Mouse (Mus musculus) liver, adult 2 months (tissue): ENCODE results near the gene 2310022A10Rik. TPM values are rescaled to one million over a fixed set of nuclear protein-coding genes. Genes with fewer than 3 reads are reported as not detected.

Experiments
- DNase-seq: peaks from one replicate; pipeline ENCODE4 v3.0.0-alpha.2; 2011; ENCODE audit warnings: low read depth, low spot score; ENCODE audit errors: extremely low read depth
- H3K27ac ChIP-seq: fragments of 200-500 bp; replicated peaks from 2 replicates; pipeline ENCODE4 v1.5.1; 2012; ENCODE audit warnings: low read depth, mild to moderate bottlenecking, control low read depth, inconsistent platforms, low read length; ENCODE audit not compliant: insufficient read depth
- H3K27me3 ChIP-seq: fragments of 200-500 bp; 2 replicates; pipeline ENCODE4 v1.6.1; 2012; ENCODE audit warnings: mild to moderate bottlenecking, moderate library complexity, low read length, inconsistent platforms; ENCODE audit not compliant: control insufficient read depth, insufficient read depth
- H3K36me3 ChIP-seq: fragments of 200-500 bp; 2 replicates; pipeline ENCODE4 v1.6.1; 2012; ENCODE audit warnings: low read length, inconsistent platforms; ENCODE audit not compliant: control insufficient read depth, insufficient read depth
- H3K4me1 ChIP-seq: fragments of 200-500 bp; 2 replicates; pipeline ENCODE4 v1.6.1; 2011; ENCODE audit warnings: low read length; ENCODE audit not compliant: control insufficient read depth, insufficient read depth
- H3K4me3 ChIP-seq: fragments of 200-500 bp; 2 replicates; pipeline ENCODE4 v1.5.1; 2011; ENCODE audit warnings: low read depth, mild to moderate bottlenecking, control low read depth, low read length, moderate library complexity; ENCODE audit not compliant: insufficient read depth
- H3K79me2 ChIP-seq: fragments of 200-500 bp; 2 replicates; pipeline ENCODE4 v1.6.1; 2012; ENCODE audit warnings: inconsistent platforms, mild to moderate bottlenecking, low read length, moderate library complexity; ENCODE audit not compliant: control insufficient read depth, insufficient read depth
- H3K9ac ChIP-seq: fragments of 200-500 bp; 2 replicates; pipeline ENCODE4 v1.6.1; 2012; ENCODE audit warnings: low read depth, mild to moderate bottlenecking, control low read depth, inconsistent platforms, low read length
- CTCF ChIP-seq: fragments of 200-500 bp; IDR thresholded peaks from 2 replicates; pipeline ENCODE4 v1.5.1; 2011; ENCODE audit warnings: low read depth, low read length, control low read depth
- POLR2A ChIP-seq: fragments of 200-500 bp; IDR thresholded peaks from 2 replicates; pipeline ENCODE4 v1.6.1; 2011; ENCODE audit warnings: low read length, control low read depth; ENCODE audit not compliant: insufficient read depth; ENCODE audit errors: extremely low read depth
- WGBS: fragments of 180-500 bp; shearing (Covaris S2); methylation state at CpG from one replicate; pipeline ENCODE4 v1.1.7; 2018; 5-methylcytosine and 5-hydroxymethylcytosine counted together
- polyA plus RNA-seq: library from polyadenylated mRNA; depleted of rRNA; stranded (reverse); fragments of >200 nt; gene quantifications from 2 replicates; pipeline ENCODE4 v1.2.3, GENCODE M21; 2012
- total RNA-seq: library from RNA; depleted of rRNA; stranded (reverse); fragments of >200 nt; gene quantifications from 2 replicates; pipeline ENCODE4 v1.2.3, GENCODE M21; 2014

Gene 2310022A10Rik
- total and polyA plus RNA-seq, 2 experiments = 1.2 to 8.5 TPM

DNA sequence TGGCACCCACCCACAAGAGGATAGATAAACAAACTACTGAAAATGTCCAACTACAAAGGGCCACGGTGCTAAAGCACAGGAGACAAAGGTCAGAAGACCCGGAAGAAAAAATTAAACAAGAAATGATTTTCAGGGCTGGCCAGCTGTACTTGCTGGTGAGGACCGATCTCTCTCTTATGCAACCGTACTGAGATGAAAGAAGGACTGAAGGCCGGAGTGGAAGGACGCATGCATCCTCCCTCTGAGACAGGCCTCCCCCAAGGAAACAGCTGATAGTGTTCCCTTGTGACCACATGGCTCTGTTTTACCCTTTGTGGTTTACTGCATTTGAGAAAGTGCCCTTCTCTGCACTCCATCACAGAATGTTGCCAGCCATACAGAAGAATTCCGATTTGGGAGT lies 49.8 kb downstream of the 2310022A10Rik start:
- peaks cover 53% of the 10 kb centered on the region for H3K4me1 ChIP-seq
- no peaks in the 10 kb centered on the region for H3K36me3 ChIP-seq
- peaks cover 61% of the 10 kb centered on the region for H3K79me2 ChIP-seq
- no peak overlapping the region for H3K9ac ChIP-seq
- H3K27ac ChIP-seq = peak overlapping the region; percentile 73
- peak; percentile 67 for DNase-seq
- H3K27me3 ChIP-seq = no peaks in the 10 kb centered on the region
- TF ChIP-seq POLR2A (no peak), CTCF (no peak)
- WGBS = 15% methylated on average over 7 of the region's 7 CpGs
- H3K4me3 ChIP-seq = no peak overlapping the region

DNA sequence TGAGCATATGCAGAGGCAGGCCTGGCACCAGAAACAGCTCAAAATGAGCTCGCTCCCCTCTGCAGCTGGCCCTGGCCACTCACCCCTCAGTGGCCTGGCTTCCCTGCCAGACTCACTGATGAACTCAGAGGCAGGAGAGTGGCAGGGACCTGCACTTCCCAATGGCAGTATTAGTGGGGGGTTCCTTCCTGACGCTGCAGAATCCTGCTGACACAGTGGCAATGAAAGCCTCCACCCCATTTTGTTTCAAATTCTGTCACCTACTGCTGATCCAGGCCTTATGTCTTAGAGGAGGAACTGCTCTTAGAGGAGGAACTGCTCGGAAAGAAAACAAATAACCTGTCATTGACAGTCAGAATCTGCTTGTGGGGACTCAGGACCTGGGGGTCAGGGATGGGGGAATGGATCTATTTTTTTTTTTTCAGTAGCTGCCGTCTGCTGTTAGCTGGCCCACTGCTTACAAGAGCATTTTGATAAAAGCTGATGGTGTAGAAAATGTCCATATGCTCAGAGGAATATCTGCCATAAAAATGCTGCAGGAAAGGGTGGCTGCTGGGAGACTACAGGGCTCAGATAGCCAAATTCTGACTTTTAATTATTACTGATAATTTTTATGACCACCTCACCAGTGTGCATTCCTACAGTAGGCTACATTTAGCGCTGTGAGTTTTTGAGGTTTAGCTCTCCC lies 51.8 kb downstream of the 2310022A10Rik start:
- Histone ChIP-seq H3K27ac (no peak overlapping the region), H3K79me2 (peaks cover 60% of the 10 kb centered on the region), H3K27me3 (no peaks in the 10 kb centered on the region), H3K4me3 (no peak overlapping the region), H3K36me3 (peaks cover under 1% of the 10 kb centered on the region; the same call in 1 of the 2 replicates), H3K9ac (no peak overlapping the region), H3K4me1 (peaks cover 53% of the 10 kb centered on the region)
- TF ChIP-seq CTCF (no peak), POLR2A (no peak)
- no peak for DNase-seq
- 66% methylated on average over 5 of the region's 5 CpGs for WGBS

DNA sequence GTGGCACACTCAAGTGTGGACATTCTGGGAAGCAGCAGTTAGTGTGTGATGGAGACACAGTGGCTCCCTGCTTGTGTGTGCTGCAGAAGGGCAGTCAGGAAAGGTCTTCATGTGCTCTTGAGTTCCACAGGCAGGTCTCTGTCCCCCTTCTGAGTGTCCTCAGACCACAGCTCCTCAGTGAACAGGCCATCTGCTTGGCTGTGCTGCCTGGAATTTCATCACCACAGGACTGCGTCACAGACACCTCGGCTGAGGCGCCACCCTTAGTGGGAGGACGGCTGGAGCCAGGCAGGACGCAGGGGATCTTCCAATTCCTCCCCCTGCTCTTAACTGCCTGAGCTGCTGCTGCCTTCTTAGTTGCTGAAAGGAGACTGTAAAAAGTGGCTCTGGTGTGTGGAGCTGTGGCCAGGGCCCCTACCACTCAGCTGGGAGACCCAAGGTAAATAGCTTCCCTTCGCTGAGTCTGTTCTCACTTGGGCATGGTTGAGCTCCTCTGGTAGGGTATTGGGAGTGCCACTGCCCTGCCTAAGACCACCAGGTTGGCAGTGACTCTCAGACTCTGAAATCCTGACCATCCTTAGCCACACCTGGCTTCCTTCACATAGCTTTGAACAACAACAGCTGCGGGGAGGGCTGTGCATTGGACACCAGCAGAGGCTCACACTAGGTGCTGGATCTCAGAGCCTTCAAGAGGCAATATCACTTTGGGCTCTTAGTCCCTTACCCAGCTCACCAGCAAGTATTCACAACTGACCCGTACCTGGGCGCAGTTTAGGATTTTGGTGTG lies 52.7 kb downstream of the 2310022A10Rik start:
- peak overlapping the region; percentile 25 for H3K27ac ChIP-seq
- 46% methylated on average over 9 of the region's 9 CpGs for WGBS
- peaks cover 2% of the 10 kb centered on the region; the same call in 1 of the 2 replicates for H3K36me3 ChIP-seq
- H3K4me3 ChIP-seq = no peak overlapping the region
- TF ChIP-seq CTCF (no peak), POLR2A (no peak)
- H3K27me3 ChIP-seq = no peaks in the 10 kb centered on the region
- peaks cover 61% of the 10 kb centered on the region for H3K79me2 ChIP-seq
- 0 out of 2 replicates have a peak overlapping the region, but pooled peaks have one; percentile 14 for H3K9ac ChIP-seq
- peak; percentile 66 for DNase-seq
- H3K4me1 ChIP-seq = peaks cover 49% of the 10 kb centered on the region

DNA sequence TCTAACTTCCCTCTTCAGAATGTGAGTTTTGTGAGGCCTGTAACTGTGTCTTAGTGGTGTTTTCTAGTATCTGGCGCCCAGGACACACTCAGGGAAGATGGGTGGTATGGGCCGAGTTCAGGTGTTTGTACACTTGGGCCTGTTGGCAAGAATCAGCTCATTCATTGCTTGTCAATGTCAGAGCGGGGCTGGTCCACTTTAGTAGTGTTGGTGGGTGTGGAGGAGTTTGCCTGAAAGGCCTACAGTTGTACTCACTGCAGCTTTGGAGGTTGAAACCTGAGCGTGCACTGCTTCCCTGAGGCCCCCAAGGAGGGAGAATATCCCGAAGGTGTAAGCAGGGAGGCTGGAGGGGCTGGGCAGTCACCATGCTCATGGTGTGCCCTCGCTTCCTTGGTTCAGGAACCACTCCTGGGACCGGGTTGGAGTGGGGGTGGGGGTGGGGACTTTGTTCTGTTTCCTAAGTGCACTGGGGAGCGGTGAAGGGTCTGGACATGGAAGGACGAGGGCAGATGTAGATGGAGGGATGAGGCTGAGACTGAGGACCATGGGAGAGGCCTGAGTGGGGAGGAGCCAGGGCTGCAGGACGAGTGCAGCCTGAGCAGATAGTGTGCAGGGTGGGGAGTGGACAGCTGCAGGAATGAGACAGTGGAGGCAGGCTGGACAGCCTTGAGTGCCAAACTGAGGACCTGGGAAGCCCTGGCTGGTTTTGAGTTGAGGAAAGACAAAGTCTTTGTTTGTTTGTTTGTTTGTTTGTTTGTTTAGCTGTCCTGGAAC lies 53.6 kb downstream of the 2310022A10Rik start:
- H3K36me3 ChIP-seq = peaks cover 2% of the 10 kb centered on the region; the same call in 1 of the 2 replicates
- peaks cover 60% of the 10 kb centered on the region for H3K79me2 ChIP-seq
- no peak overlapping the region for H3K4me3 ChIP-seq
- no peaks in the 10 kb centered on the region for H3K27me3 ChIP-seq
- H3K9ac ChIP-seq = no peak overlapping the region
- H3K4me1 ChIP-seq = peaks cover 44% of the 10 kb centered on the region
- H3K27ac ChIP-seq = no peak overlapping the region
- no peak for DNase-seq
- WGBS = 41% methylated on average over 10 of the region's 10 CpGs
- TF ChIP-seq CTCF (no peak), POLR2A (no peak)

DNA sequence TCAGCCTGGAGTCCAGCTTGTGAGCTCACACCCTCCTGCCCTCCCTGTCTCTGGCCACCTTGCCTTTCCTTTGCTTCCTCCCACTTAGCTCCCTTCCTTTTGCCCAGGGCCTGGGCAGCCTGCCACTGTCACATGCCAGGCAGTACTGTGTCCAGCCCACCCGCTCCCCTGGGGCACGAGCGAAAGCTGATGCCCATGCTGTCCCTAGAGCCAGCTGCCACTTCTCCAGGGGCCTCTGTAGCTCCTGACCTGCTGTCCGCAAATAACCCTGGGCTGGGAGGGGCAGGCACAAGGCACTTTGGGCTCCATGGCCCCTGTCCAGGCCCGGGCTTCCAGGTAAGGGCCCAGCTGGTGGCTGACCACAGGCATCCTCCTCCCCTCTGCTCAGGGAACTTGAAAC lies 54.5 kb downstream of the 2310022A10Rik start:
- no peak for TF ChIP-seq POLR2A
- TF ChIP-seq CTCF = no peak
- WGBS = 20% methylated on average over 5 of the region's 5 CpGs
- Histone ChIP-seq H3K27ac (no peak overlapping the region), H3K36me3 (peaks cover 2% of the 10 kb centered on the region; the same call in 1 of the 2 replicates), H3K9ac (no peak overlapping the region), H3K4me3 (no peak overlapping the region), H3K4me1 (peaks cover 38% of the 10 kb centered on the region), H3K27me3 (no peaks in the 10 kb centered on the region), H3K79me2 (peaks cover 57% of the 10 kb centered on the region)
- peak; percentile 54 for DNase-seq
